Mouse (Mus musculus) layer of hippocampus, adult 2 months (tissue): Measurements from ENCODE around the gene Gm19426. TPM values are rescaled to one million over a fixed set of nuclear protein-coding genes. Genes with fewer than 3 reads are reported as not detected.

Experiments
- DNase-seq, 2 experiments: peaks; one replicate each; pipeline ENCODE4 v3.0.0; 2022; ENCODE audit warnings: low spot score in 2 of 2
- H3K27ac ChIP-seq: fragments of 200-600 bp; 2 replicates; pipeline ENCODE4 v1.8.1; 2022
- H3K4me3 ChIP-seq: fragments of 200-600 bp; 2 replicates; pipeline ENCODE4 v1.8.1; 2022; ENCODE audit warnings: mild to moderate bottlenecking
- CTCF ChIP-seq: fragments of 200-600 bp; conservative IDR thresholded peaks from 2 replicates; pipeline ENCODE4 v1.8.1; 2022; ENCODE audit warnings: antibody characterized with exemption, mild to moderate bottlenecking, moderate library complexity
- long read RNA-seq, 2 experiments: library from polyadenylated mRNA; stranded (forward); transcript quantifications; one replicate each; pipeline ENCODE4 v2.0.0; 2021; ENCODE audit warnings: borderline mapping rate in 2 of 2
- total RNA-seq, 2 experiments: library from RNA; stranded (reverse); gene quantifications; 2 replicates each; pipeline ENCODE4 v1.2.3; 2021

The Gm19426 gene
- total RNA-seq: 1 to 10 TPM; 1.6 to 2.5 TPM
- long read RNA-seq, experiment 1, partial matches to known transcripts: 0 of 1 reads
- long read RNA-seq, experiment 1, other reads (novel, unspliced or antisense): 0 of 1 reads
- long read RNA-seq, experiment 2: 0 reads

DNA sequence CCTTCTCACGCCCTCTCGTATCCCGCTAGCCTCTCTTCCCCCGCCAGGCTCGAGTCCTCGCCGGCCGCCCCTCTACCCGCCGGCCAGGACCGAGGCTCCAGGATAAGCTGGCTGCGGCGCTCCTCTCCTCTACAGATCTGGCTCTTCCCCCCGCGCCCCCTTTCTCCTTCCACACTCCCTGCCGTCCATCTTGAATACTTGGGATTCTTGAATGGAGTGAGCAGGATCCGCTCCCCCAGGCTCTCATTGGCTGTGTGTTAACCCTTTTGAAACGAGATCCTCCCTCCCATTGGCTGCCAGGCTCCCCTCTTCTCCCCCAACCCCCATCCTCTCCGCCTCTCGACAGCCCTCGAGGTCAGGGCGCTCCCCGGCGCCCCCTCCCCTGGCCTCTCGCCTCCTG lies at the start of gene Gm19426:
Gene Gm19426 (minus strand): TSS at position 95 of the 400 bp plus-strand sequence.
- DNase-seq: peak; percentile 62 to 67
- TF ChIP-seq CTCF: no peak
- Histone ChIP-seq H3K4me3 (peak within 1 kb of the TSS; percentile 74), H3K27ac (peak within 1 kb of the TSS; percentile 78)

DNA sequence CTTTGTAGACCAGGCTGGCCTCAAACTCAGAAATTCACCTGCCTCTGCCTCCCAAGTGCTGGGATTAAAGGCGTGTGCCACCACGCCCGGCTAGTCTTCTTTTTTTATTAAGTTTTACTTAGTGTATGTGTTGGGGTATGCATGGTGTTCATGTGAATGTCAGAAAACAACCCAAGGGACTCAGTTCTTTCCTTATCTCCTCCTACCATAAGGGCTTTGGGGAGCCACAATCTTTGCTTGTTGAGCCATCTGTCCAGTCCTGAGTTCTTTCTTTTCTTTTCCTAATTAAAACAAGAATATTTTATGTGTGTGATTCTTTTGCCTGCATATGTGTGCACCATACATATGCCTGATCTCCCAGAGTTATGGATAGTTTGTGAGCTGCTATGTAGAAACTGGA lies 49.7 kb upstream of the Gm19426 start:
- no peak for DNase-seq
- Histone ChIP-seq H3K27ac (no peak overlapping the region), H3K4me3 (no peak overlapping the region)
- TF ChIP-seq CTCF: no peak

DNA sequence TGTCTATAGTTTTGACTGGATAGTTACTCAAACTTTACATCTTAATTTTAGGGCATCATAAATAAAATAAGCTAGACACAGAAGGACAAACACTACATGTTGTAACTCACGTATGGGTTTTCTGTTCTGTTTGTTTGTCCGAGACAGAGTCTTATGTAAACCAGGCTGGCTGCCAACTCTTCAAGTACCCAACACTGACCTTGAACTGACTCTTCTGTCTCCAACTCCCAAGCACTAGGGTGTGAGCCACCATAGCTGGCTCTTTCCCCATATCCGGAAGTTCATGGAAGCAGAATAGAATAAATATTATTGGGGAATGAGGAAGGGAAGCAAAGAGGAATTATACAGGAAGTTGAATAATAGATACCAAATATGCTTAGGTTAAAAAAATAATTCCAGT lies 49.1 kb upstream of the Gm19426 start:
- H3K4me3 ChIP-seq: no peak overlapping the region
- no peak for TF ChIP-seq CTCF
- no peak for DNase-seq
- H3K27ac ChIP-seq: no peak overlapping the region

DNA sequence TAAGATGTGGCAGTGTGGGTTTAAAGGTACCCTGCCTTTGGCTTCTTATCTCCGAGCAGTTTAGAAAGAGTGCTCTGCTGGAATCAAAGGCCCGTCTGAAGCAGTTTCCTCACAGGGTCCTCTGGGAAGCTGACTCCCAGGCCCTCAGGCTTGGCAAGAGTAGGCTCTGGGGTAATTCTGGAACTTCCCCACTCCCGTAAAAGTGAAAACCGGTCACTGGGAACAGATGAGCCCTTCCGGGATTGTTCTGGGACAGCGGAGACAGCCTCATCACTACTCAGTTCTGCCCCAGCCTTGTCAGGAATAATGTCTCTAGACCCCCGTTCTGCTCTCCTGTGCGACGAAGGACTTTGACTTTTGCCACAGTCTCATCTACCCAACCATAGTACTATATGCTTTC lies 47.0 kb upstream of the Gm19426 start:
- Histone ChIP-seq H3K4me3 (no peak overlapping the region), H3K27ac (no peak overlapping the region)
- DNase-seq: no peak
- TF ChIP-seq CTCF: no peak

DNA sequence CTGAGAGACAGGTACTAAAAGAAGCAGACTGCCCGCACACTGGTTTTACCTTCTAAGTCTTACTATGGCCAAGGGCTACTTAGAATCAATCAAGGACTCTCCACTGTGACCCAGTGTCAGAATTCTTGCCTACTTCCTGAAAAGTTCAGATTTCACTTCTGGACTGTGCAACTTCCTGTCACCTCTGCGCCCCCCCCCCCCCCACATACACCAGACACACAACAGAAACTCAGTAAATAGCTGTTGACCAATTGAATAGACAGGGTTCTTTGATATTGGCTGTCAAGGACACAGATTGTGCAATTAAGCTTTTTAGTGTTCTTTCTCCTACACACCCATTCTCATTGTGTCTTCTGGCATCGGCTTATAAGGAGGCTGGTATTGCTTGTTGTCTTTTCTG lies 44.9 kb upstream of the Gm19426 start:
- no peak overlapping the region for H3K27ac ChIP-seq
- no peak for TF ChIP-seq CTCF
- no peak overlapping the region for H3K4me3 ChIP-seq
- no peak for DNase-seq

DNA sequence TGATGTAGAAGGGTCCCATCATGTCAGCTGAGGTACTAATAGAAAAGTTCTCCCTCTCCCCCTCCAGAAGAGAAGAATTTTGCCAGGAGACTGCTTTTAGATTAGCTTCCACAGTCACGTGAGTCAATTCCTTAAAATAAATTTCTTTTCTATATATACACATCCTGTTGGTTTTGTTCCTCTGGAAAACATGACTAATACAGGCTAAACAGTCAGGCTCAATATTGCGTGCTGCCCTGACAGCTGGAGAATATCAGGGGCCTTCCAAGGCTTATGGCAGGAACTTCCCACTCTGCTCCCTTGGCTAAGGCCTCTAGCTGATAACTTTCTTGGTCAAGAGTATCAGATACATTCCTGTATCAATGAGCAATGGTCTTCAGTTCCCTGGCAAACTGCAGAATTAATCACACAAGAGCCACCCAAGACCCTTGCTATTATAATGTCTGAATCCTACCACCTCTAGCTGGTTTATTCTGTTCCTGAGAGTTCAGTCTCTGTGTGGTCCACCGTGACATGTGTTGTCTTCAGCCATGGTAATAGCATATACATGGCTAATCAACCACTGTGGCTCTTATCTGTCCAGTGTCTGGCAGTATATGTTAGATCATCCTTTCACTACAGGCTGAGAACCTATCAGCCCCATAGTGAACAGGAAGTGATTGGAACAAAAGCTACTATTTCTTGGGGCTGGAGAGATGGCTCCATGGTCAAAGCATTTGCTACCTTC lies 40.5 kb upstream of the Gm19426 start:
- Histone ChIP-seq H3K27ac (no peak overlapping the region), H3K4me3 (no peak overlapping the region)
- TF ChIP-seq CTCF: no peak
- DNase-seq: no peak

DNA sequence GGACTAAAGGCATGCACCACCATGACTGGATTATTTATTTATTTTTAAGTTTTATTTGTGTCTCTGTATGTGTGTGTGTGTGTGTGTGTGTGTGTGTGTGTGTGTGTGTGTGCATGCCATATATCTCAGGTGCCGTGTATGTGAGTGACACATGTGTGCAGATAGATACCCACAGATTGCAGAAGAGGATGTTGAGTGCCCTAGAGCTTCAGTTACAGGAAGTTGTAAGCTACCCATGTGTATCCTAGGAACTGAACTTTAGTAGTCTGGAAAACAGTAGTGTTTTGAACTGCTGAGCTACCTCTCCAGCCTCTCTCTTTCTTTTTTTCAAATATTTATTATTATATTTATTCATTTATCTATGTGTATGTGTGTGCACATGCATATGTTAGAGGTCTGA lies 39.9 kb upstream of the Gm19426 start:
- no peak for DNase-seq
- TF ChIP-seq CTCF: no peak
- no peak overlapping the region for H3K4me3 ChIP-seq
- no peak overlapping the region for H3K27ac ChIP-seq

DNA sequence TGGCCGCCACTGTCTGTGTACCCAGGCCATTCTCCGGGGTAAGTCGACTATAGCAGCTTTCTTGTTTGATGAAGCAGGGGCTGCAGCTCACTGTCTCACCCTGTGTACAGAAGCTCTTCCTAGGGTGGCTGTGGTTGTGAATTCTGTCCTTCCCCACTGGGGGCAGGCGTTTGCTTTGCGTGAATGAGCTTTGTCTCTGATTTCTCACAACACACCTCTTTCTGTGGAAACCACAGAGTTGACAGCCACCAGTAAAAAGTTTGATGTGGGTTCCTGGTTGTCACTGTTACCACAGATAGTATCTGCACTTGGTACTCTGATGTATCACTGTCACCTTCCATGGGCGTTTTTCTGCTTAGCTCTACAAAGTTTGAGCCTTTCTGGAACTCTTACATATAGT lies 35.8 kb upstream of the Gm19426 start:
- peak; percentile 56 for TF ChIP-seq CTCF
- Histone ChIP-seq H3K27ac (no peak overlapping the region), H3K4me3 (no peak overlapping the region)
- DNase-seq: no peak

DNA sequence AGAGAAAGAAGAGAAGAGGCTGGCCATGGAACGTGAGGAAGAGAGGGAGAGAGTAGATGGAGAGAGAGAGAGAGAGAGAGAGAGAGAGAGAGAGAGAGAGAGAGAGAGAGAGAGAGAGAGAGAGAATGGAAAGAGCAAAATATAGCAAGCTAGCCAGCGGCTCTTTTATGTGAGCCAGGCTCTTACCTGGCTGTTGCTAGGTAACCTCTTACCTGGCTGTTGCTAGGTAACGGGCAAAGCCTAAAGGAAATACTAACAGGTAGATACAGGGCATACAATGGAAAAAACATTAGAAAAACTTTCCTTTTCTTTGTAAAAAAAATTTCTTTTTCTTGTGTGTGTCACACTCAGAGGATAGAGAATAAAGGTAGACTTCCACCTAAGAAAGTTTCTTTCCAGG lies 34.3 kb upstream of the Gm19426 start:
- no peak overlapping the region for H3K27ac ChIP-seq
- no peak for DNase-seq
- H3K4me3 ChIP-seq: no peak overlapping the region
- TF ChIP-seq CTCF: no peak

DNA sequence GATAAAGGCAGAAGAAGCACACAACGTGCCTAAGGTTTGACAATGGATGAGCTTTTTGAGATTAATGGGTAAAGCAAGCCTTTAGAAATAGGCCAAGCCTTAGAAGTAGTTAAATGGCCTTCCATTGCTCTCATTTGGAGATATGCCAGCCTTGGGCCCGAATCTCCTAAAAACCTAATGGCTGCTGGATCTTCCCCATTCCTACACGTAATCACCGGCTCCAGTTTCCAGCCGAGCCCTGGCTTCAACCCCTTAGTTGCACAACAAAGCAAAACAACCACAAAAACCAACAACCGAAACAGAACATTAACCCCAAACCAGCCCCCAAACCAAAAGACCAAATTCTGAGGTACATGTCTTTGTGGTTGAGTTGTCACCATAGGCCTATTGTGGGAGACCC lies 32.2 kb upstream of the Gm19426 start:
- 0 out of 2 replicates have a peak overlapping the region, but pooled peaks have one; percentile 25 for H3K27ac ChIP-seq
- DNase-seq: no peak
- TF ChIP-seq CTCF: no peak
- H3K4me3 ChIP-seq: no peak overlapping the region

DNA sequence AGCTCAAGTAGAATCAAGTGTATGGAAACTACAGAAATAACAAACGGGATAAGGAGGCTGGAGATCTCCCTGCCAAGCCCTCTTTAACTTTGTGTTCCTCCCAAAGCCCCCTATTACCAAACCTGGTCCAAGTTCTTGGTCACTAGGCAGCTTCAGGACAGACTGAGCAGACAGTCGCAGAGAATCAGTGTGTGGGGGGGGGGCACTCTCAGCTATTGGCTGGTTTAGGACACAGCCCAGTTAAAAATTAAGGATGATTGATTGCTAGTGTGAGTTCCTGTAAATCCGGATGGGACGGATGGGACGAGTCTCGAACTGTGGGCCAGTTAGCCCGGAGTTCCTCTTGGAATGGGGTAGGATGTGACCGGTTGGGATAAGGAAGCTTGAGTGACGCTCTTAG lies 31.8 kb upstream of the Gm19426 start, which contains the start of gene Serping1:
Gene Serping1 (minus strand): TSS at position 204 of the 400 bp plus-strand sequence.
- H3K27ac ChIP-seq: peak within 1 kb of the TSS; percentile 64
- DNase-seq: no peak
- peak within 1 kb of the TSS; percentile 34; the same call in 1 of the 2 replicates for H3K4me3 ChIP-seq
- no peak for TF ChIP-seq CTCF

DNA sequence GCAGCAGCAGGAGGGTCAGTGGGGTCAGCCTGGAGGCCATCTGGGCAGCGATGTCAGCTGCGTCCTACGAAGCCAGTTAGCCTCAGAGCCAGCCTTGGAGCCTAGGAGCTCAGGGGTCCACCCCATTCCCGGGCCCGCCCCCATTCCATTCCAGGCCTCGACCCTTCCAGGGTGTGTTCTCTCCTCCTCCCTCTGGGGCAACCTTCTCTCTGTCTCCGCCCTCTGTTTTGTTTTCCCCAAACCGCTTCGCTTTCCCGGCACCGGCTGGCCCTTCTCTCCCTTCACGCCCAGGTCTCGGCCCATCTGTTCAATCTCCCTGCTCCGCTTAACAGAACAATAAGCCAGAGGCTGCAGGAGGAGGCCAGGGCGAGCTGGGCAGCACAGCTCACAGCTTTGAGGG lies 31.3 kb upstream of the Gm19426 start:
- Histone ChIP-seq H3K27ac (peak overlapping the region; percentile 64), H3K4me3 (peak overlapping the region; percentile 34; the same call in 1 of the 2 replicates)
- DNase-seq: no peak
- no peak for TF ChIP-seq CTCF

DNA sequence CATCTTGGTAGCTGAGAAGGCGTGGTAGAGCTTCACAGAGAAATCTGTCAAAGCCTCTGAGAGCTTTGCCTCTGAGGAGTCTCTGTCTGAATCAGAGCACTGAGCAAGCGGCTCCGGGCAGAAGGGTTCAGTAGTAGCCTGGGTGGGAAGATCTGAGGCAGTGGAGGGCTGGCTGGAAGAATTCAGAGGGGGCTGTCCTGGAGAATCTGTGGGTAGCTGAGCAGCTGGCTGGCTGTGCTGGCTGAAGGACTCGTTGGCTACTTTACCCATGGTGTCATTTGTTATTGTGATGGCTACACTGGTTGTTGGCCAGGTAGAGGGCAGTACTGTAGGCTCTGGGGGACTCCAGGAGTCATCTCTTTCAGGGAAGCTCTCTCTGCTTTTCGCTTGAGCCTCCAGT lies 29.7 kb upstream of the Gm19426 start:
- Histone ChIP-seq H3K27ac (no peak overlapping the region), H3K4me3 (no peak overlapping the region)
- no peak for TF ChIP-seq CTCF
- DNase-seq: no peak

DNA sequence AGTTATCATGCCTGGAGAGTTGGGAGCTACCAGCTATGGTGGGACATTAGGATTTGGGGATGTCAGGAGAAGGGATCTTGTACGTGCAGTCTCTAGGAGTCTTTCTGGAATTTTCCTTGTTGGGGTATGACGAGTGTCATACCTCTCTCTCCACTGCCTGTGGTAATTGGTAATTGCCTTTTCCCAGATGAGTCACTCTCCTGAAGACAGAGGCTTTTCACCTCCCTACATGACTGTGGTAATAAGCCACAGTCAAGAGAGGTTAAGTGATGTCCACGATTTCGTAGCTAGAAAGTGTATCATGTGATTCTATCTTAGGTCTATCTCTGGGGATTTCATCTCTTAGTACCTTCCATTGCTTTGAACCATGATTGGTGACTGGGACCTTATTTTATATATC lies 29.0 kb upstream of the Gm19426 start:
- DNase-seq: no peak
- no peak for TF ChIP-seq CTCF
- Histone ChIP-seq H3K27ac (no peak overlapping the region), H3K4me3 (no peak overlapping the region)
